Mouse (Mus musculus) liver, postnatal 0 days (tissue): ENCODE data around the gene Rab11fip4.

Experiments used
- CTCF ChIP-seq: sonication (generic); IDR thresholded peaks from 2 replicates; pipeline ENCODE4 v1.5.1; 2016; ENCODE audit warnings: antibody characterized with exemption, low read depth
- EP300 ChIP-seq: IDR thresholded peaks from 2 replicates; pipeline ENCODE4 v1.6.1; 2016; ENCODE audit warnings: antibody characterized with exemption, low read depth, mild to moderate bottlenecking

- no peak for TF ChIP-seq CTCF
- no peak for TF ChIP-seq EP300
Measured at GRCm38 (mm10) chr11:79703885-79704291, 112.9 kb downstream of the Rab11fip4 start.
